Mouse (Mus musculus) erythroblast, embryonic 14.5 days (primary cell): ENCODE data around the gene Abhd16a.

Experiments
- GATA1 ChIP-seq: IDR thresholded peaks from 2 replicates; pipeline ENCODE4 v1.6.1; 2012; ENCODE audit warnings: low read length, inconsistent platforms, mixed read lengths
- TAL1 ChIP-seq: IDR thresholded peaks from 3 replicates; pipeline ENCODE4 v1.6.1; 2012; ENCODE audit warnings: low read length, inconsistent platforms, mixed read lengths

GRCm38 (mm10) chr17:35126206-35126611, 37.1 kb downstream of the Abhd16a start, which contains the start of gene D17H6S53E:
- TF ChIP-seq GATA1 (no peak), TAL1 (no peak)
